Mouse (Mus musculus): ENCODE measurements around the gene Pgm1. TPM values are rescaled to one million over a fixed set of nuclear protein-coding genes. Genes with fewer than 3 reads are reported as not detected.

The Pgm1 gene
- polyA plus RNA-seq, 1 experiment = 95.6 TPM

GRCm38 (mm10) chr4:100000971-100001370 is 71.8 kb downstream of the Pgm1 start:
- Histone ChIP-seq H3ac (ENCODE audit: control insufficient read depth, insufficient read length) (no peak overlapping the region), H3K4me2 (ENCODE audit: low read depth) (no peak overlapping the region), H3K36me3 (ENCODE audit: control insufficient read depth, insufficient read depth) (no peaks in the 10 kb centered on the region), H3K4me3 (no peak overlapping the region), H3K79me2 (ENCODE audit: control insufficient read depth, insufficient read depth) (no peaks in the 10 kb centered on the region), H3K27me3 (ENCODE audit: control insufficient read depth, insufficient read depth, insufficient read length) (no peaks in the 10 kb centered on the region)
- no peak for TF ChIP-seq SRF (IDR thresholded peaks at IDR 0.05; ENCODE audit: control insufficient read depth, insufficient read length, low read depth)
- TF ChIP-seq POLR2AphosphoS2 (IDR thresholded peaks at IDR 0.05; ENCODE audit: insufficient read length, low read depth) = no peak
- TF ChIP-seq MAX (IDR thresholded peaks at IDR 0.05; ENCODE audit: low read depth) = no peak
- TF ChIP-seq POLR2A (IDR thresholded peaks at IDR 0.05; ENCODE audit: insufficient read length, low read depth) = no peak
- no peak for TF ChIP-seq MYOD1 (IDR thresholded peaks at IDR 0.05; ENCODE audit: control insufficient read depth in 1 of 3, insufficient read length in 2 of 3, low read depth in 2 of 3)
- no peak for TF ChIP-seq MYOG (IDR thresholded peaks at IDR 0.05; ENCODE audit: control insufficient read depth in 1 of 3, insufficient read depth in 1 of 3, insufficient read length in 2 of 3, low read depth in 2 of 3)
- no peak for TF ChIP-seq TCF12 (IDR thresholded peaks at IDR 0.05; ENCODE audit: insufficient read depth, poor library complexity, severe bottlenecking)

DNA sequence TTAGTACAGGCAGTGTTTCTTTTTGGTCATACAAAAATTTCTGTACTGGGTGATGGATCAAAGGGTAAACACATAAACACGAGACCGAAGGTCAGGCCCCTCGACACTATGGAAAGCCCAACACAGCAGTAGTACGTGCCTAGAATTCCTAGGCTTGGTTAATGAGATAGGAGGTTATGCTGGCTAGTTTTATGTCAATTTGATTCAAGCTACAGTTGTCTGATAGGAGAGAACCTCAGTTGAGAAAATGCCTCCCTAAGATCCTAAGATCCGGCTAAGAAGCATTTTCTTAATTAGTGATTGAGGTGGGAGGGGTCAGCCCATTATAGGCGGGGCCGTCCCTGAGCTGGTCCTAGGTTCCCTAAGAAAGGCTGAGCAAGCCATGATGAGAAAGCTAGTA is 72.6 kb downstream of the Pgm1 start:
- H3K36me3 ChIP-seq (ENCODE audit: control insufficient read depth, insufficient read depth) = no peaks in the 10 kb centered on the region
- H3K4me2 ChIP-seq (ENCODE audit: low read depth) = no peak overlapping the region
- TF ChIP-seq SRF (IDR thresholded peaks at IDR 0.05; ENCODE audit: control insufficient read depth, insufficient read length, low read depth) (no peak), USF1 (IDR thresholded peaks at IDR 0.05; ENCODE audit: low read depth) (no peak), REST (IDR thresholded peaks at IDR 0.05; ENCODE audit: insufficient read depth, insufficient read length) (no peak), MYOD1 (IDR thresholded peaks at IDR 0.05; ENCODE audit: control insufficient read depth in 1 of 3, insufficient read length in 2 of 3, low read depth in 2 of 3) (no peak), POLR2A (IDR thresholded peaks at IDR 0.05; ENCODE audit: insufficient read length, low read depth) (no peak), POLR2AphosphoS2 (IDR thresholded peaks at IDR 0.05; ENCODE audit: insufficient read length, low read depth) (no peak), TCF12 (IDR thresholded peaks at IDR 0.05; ENCODE audit: insufficient read depth, poor library complexity, severe bottlenecking) (no peak), E2F4 (IDR thresholded peaks at IDR 0.05; ENCODE audit: insufficient read depth) (no peak)

DNA sequence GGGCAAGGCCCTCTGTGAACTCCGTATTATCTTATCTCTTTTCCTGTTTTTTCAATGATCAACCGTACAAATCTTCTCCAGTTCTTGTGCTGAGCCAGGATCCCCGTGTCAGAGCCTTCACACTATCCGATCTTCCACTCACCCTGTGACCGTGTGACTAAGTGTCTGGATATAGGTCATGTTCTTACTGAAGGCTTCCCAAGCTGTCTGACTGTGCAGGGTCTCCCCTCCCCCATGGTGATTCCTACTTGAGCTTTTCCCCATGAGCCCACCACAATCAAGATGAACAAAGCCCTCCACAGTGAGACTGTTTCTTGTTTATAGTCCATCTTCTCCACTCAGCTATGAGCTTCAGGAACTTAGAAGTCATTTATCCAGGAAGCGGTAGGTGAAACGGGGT is 78.5 kb downstream of the Pgm1 start:
- Histone ChIP-seq H3K79me2 (ENCODE audit: control insufficient read depth, insufficient read depth) (no peaks in the 10 kb centered on the region), H3K36me3 (ENCODE audit: control insufficient read depth, insufficient read depth) (no peaks in the 10 kb centered on the region), H3ac (ENCODE audit: control insufficient read depth, insufficient read length) (no peak overlapping the region), H3K4me3 (no peak overlapping the region), H3K27me3 (ENCODE audit: control insufficient read depth, insufficient read depth, insufficient read length) (no peaks in the 10 kb centered on the region), H3K4me2 (ENCODE audit: low read depth) (no peak overlapping the region)
- TF ChIP-seq USF1 (IDR thresholded peaks at IDR 0.05; ENCODE audit: low read depth) (no peak), CEBPB (IDR thresholded peaks at IDR 0.05; ENCODE audit: insufficient read depth, poor library complexity, severe bottlenecking) (no peak), POLR2AphosphoS2 (IDR thresholded peaks at IDR 0.05; ENCODE audit: insufficient read length, low read depth) (no peak), MYOG (IDR thresholded peaks at IDR 0.05; ENCODE audit: control insufficient read depth in 1 of 3, insufficient read depth in 1 of 3, insufficient read length in 2 of 3, low read depth in 2 of 3) (no peak)

More for the DNA sequence above, 72.6 kb downstream of the Pgm1 start:
- no peaks in the 10 kb centered on the region for H3K79me2 ChIP-seq (ENCODE audit: control insufficient read depth, insufficient read depth)
- no peak overlapping the region for H3K4me3 ChIP-seq
- H3K27me3 ChIP-seq (ENCODE audit: control insufficient read depth, insufficient read depth, insufficient read length) = no peaks in the 10 kb centered on the region
- no peak overlapping the region for H3ac ChIP-seq (ENCODE audit: control insufficient read depth, insufficient read length)

GRCm38 (mm10) chr4:100008371-100009090 is 79.3 kb downstream of the Pgm1 start:
- H3K4me3 ChIP-seq = no peak overlapping the region
- H3K36me3 ChIP-seq (ENCODE audit: control insufficient read depth, insufficient read depth) = no peaks in the 10 kb centered on the region
- no peak overlapping the region for H3ac ChIP-seq (ENCODE audit: control insufficient read depth, insufficient read length)
- H3K4me2 ChIP-seq (ENCODE audit: low read depth) = no peak overlapping the region
- H3K79me2 ChIP-seq (ENCODE audit: control insufficient read depth, insufficient read depth) = no peaks in the 10 kb centered on the region
- TF ChIP-seq POLR2AphosphoS2 (IDR thresholded peaks at IDR 0.05; ENCODE audit: insufficient read length, low read depth) = no peak
- TF ChIP-seq REST (IDR thresholded peaks at IDR 0.05; ENCODE audit: insufficient read depth, insufficient read length) = no peak
- TF ChIP-seq TCF12 (IDR thresholded peaks at IDR 0.05; ENCODE audit: insufficient read depth, poor library complexity, severe bottlenecking) = no peak
- TF ChIP-seq TCF3 (IDR thresholded peaks at IDR 0.05; ENCODE audit: insufficient read length, low read depth) = no peak
- TF ChIP-seq USF1 (IDR thresholded peaks at IDR 0.05; ENCODE audit: low read depth) = no peak
- TF ChIP-seq POLR2A (IDR thresholded peaks at IDR 0.05; ENCODE audit: insufficient read length, low read depth) = no peak
- TF ChIP-seq MYOG (IDR thresholded peaks at IDR 0.05; ENCODE audit: control insufficient read depth in 1 of 3, insufficient read depth in 1 of 3, insufficient read length in 2 of 3, low read depth in 2 of 3) = no peak
- no peak for TF ChIP-seq E2F4 (IDR thresholded peaks at IDR 0.05; ENCODE audit: insufficient read depth)
- no peak for TF ChIP-seq SRF (IDR thresholded peaks at IDR 0.05; ENCODE audit: control insufficient read depth, insufficient read length, low read depth)
- no peak for TF ChIP-seq MYOD1 (IDR thresholded peaks at IDR 0.05; ENCODE audit: control insufficient read depth in 1 of 3, insufficient read length in 2 of 3, low read depth in 2 of 3)
- TF ChIP-seq CEBPB (IDR thresholded peaks at IDR 0.05; ENCODE audit: insufficient read depth, poor library complexity, severe bottlenecking) = no peak
- no peak for TF ChIP-seq MAX (IDR thresholded peaks at IDR 0.05; ENCODE audit: low read depth)
- H3K27me3 ChIP-seq (ENCODE audit: control insufficient read depth, insufficient read depth, insufficient read length) = no peaks in the 10 kb centered on the region

DNA sequence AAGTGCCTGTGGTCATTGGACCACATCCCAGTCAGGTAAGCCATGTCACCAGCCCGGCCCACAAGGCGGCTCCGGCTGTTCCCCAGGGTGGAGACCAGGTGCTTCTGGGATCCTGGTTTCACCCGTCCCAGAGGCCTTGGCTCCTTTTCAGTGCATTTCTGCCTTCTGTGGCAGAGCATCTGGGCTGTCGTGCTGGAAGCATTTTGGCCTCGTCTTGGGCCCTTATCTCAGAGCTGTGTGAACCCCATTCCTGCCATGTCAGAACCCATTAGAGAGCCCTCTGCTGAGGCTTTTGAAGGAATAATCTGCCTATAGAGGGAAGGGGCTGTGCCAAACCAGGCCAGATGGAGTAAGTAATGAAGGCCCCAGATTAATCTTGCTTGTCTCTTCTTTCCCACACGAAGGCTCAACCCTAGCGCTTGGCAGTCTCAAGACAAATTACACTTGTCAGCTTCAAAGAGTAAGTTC is 80.0 kb downstream of the Pgm1 start:
- Histone ChIP-seq H3K27me3 (ENCODE audit: control insufficient read depth, insufficient read depth, insufficient read length) (no peaks in the 10 kb centered on the region), H3K4me2 (ENCODE audit: low read depth) (no peak overlapping the region), H3ac (ENCODE audit: control insufficient read depth, insufficient read length) (no peak overlapping the region), H3K36me3 (ENCODE audit: control insufficient read depth, insufficient read depth) (no peaks in the 10 kb centered on the region), H3K4me3 (no peak overlapping the region), H3K79me2 (ENCODE audit: control insufficient read depth, insufficient read depth) (no peaks in the 10 kb centered on the region)
- TF ChIP-seq REST (IDR thresholded peaks at IDR 0.05; ENCODE audit: insufficient read depth, insufficient read length) = no peak
- no peak for TF ChIP-seq POLR2AphosphoS2 (IDR thresholded peaks at IDR 0.05; ENCODE audit: insufficient read length, low read depth)
- TF ChIP-seq USF1 (IDR thresholded peaks at IDR 0.05; ENCODE audit: low read depth) = no peak
- no peak for TF ChIP-seq TCF3 (IDR thresholded peaks at IDR 0.05; ENCODE audit: insufficient read length, low read depth)
- no peak for TF ChIP-seq POLR2A (IDR thresholded peaks at IDR 0.05; ENCODE audit: insufficient read length, low read depth)
- no peak for TF ChIP-seq MYOG (IDR thresholded peaks at IDR 0.05; ENCODE audit: control insufficient read depth in 1 of 3, insufficient read depth in 1 of 3, insufficient read length in 2 of 3, low read depth in 2 of 3)
- no peak for TF ChIP-seq TCF12 (IDR thresholded peaks at IDR 0.05; ENCODE audit: insufficient read depth, poor library complexity, severe bottlenecking)
- no peak for TF ChIP-seq SRF (IDR thresholded peaks at IDR 0.05; ENCODE audit: control insufficient read depth, insufficient read length, low read depth)
- no peak for TF ChIP-seq CEBPB (IDR thresholded peaks at IDR 0.05; ENCODE audit: insufficient read depth, poor library complexity, severe bottlenecking)
- no peak for TF ChIP-seq E2F4 (IDR thresholded peaks at IDR 0.05; ENCODE audit: insufficient read depth)
- no peak for TF ChIP-seq MAX (IDR thresholded peaks at IDR 0.05; ENCODE audit: low read depth)
- TF ChIP-seq MYOD1 (IDR thresholded peaks at IDR 0.05; ENCODE audit: control insufficient read depth in 1 of 3, insufficient read length in 2 of 3, low read depth in 2 of 3) = no peak
